Mouse (Mus musculus) left cerebral cortex, postnatal 10 days (tissue): ENCODE measurements around the gene Dph2. TPM values are rescaled to one million over a fixed set of nuclear protein-coding genes. Genes with fewer than 3 reads are reported as not detected.

Experiments used
- DNase-seq, 2 experiments: peaks; one replicate each; pipeline ENCODE4 v3.0.0; 2021 to 2022; ENCODE audit warnings: low spot score in 2 of 2, mixed read lengths in 1 of 2; ENCODE audit errors: extremely low spot score in 1 of 2
- intact Hi-C: fragments of 180-260 bp; cut with DNase I; formaldehyde crosslinking; loops from one replicate; pipeline ENCODE4 v1.15.1; 2025
- total RNA-seq, 2 experiments: library from RNA; stranded (reverse); gene quantifications; 2 replicates each; pipeline ENCODE4 v1.2.3; 2021

The Dph2 gene
- total RNA-seq, 2 experiments from 2014 or later = 8.0 to 10.1 TPM

DNA sequence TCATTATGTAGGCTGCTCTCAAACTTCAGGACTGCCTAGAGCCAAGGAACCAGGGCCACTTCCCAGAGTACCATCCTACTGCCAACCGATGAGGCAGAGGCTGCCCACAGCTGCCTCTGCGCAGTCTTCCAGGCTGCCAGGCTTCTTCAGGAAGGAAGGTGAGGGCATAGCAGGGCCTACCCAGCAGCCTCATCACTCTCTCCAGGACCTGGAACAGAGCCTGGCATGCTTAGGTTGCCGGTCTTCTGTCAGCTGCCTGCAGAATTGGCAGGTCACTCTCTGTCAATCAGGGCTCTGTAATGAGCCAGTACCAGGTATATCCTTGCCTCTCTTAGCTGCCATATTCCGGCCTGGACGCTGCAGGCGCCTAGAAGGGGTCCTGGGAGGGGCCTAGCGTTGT is 41.7 kb downstream of the Dph2 start:
- DNase-seq = no peak
- intact Hi-C loops = no loop called here

DNA sequence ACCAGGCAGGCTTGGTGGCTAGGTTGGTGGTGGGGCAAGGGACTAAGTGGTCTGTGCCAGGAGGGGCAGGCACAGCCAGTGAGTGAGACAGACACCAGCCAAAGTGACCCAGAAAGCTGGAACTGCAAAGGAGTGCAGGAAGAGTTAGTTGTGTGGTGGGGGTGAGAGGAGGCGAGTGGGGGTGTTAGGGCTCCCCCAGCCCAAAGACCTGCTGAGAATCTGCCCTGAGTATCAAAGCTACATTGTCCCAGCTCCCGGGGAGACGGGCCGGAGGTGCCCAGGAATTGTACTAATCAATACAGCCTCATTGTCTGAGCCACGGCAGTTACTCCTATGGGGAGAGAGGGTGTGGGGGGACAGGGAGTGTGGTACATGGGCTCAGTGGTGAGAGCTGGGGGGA is 42.3 kb downstream of the Dph2 start:
- no peak for DNase-seq
- intact Hi-C loops = no loop called here

DNA sequence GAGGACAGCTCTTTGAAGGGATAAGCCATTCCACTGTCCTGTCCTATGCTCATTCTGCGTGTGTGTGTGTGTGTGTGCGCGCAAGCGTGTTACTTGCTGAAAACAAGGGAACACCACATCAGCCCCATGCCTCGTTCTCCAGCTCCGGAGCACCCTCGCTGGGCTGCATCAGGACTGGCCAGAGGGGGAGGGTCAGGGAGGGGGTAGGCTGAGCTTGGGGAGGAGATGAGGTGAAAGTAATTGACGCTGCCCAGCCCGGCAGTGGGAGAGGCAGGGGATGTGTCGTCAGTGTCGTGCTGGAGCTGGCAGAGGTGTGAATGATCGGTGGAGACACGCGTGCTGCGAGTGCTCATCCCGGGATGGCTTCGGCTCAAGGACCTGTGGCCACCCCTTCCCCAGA is 42.8 kb downstream of the Dph2 start:
- DNase-seq = no peak
- intact Hi-C loops = no loop called here

DNA sequence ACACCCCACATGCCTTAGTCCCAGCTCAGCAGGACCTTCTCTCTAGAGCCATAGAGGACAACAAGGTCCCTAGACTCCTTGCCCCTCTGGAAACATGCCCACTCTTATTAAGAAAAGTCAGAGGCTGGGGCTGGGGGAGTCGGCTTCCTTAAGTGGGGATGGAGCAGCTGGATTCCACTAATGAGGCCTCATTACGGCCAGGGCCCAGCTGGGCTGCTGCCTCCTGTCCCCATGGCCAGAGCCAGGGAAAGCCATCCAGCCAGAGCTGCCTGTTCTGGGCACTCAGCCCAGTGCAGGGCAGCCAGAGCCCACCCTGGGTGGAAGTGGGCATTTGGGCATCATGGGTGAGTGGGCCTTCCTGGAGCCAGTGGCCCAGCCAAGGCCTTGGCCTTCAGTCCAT is 44.8 kb downstream of the Dph2 start:
- intact Hi-C loops = no loop called here
- peak; percentile 49 to 53 for DNase-seq

DNA sequence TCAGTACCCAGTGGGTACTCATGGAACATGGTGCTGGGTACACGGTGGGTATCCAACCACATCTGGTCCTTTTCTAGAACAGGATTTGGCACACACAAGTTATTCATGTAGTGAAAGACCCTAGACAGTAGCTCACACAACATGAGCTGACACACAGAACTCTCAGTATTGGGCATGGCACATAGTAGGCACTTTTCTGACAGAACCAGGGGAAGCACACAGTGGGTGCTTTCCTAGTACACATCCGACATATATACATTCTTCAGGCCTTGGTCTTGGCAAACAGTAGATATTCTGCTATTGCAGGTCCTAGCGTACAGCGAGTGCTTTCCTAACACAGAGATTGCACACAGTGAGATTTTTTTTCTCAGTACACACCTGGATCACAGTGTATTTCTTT is 45.6 kb downstream of the Dph2 start:
- no peak for DNase-seq
- intact Hi-C loops = no loop called here

DNA sequence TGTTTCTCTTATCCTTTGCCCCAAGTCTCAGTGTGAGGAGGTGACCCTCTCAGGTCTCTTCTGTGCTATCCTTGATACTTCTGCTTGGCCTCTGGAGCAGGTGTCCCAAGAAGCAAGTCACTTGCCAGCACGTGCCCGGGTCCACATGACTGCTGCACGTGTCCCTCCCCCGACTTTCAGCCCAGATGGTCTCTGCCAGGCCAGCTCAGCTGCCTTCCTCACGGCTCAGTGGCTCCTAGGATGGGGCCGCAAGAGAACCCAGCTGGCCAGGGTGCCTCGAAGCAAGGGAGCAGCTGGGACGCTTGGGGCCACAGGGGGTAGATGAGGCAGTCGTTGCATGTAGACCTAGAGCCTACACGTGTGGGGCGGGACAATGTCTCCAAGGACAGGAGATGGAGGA is 46.5 kb downstream of the Dph2 start:
- DNase-seq = no peak
- intact Hi-C loops = no loop called here

DNA sequence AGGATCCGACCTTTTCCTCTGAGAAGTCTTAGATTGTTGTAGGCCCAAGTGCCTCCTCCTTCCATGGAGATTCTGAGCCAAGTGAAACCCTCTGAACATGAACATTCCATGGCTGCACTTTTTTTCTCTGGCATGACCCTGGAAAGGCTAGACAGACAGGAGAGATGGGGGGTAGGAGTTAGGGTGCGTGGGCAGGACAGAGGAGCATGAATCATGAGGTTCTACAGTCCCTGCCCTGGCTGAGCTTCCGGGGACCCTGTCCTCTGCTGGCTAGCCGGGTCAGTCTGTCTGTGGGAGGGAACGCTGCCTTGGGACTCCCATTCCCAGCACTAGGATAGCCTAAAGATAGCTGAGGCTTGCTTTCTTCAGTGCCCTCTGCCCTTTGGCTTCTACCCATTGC is 47.4 kb downstream of the Dph2 start:
- no peak for DNase-seq
- intact Hi-C loops = no loop called here

DNA sequence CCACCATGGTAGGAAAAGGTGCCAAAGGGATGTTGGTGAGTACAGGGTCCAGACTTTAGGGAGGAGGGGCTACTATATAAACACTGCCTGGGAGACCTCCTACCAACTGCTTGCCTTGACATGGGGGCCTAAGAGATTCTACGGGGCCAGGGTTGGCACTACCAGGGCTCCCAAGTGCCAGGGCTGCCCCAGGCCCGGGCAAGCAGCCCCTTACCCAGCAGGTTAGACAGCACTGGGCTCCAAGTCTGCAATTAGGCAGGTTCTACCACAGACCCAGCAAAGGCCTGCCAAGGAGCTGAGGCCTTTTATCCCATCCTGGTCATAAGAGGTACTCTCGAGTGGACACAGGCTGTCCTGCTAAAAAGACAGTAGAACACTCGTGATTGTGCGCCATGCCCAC is 48.7 kb downstream of the Dph2 start:
- intact Hi-C loops = no loop called here
- DNase-seq = no peak

DNA sequence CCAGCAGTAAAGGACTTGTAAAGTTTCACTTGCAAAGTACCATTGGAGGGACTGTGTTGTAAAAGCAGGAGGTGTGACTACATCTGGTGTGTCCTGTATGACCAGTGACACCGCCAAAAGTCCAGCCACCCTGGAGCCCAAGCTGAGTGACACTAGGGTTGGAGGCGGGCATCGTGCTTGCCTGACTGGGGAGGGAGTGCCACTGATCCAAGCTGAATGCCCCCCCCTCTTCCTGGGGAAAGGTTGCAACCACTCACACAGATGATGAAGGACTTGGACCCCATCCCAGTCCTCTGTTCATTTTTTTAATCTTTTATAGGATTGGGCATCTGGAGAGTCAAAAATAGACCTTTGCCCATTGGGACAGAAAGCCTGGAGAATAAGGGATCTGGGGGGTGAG is 50.3 kb downstream of the Dph2 start:
- no peak for DNase-seq
- intact Hi-C loops = no loop called here

DNA sequence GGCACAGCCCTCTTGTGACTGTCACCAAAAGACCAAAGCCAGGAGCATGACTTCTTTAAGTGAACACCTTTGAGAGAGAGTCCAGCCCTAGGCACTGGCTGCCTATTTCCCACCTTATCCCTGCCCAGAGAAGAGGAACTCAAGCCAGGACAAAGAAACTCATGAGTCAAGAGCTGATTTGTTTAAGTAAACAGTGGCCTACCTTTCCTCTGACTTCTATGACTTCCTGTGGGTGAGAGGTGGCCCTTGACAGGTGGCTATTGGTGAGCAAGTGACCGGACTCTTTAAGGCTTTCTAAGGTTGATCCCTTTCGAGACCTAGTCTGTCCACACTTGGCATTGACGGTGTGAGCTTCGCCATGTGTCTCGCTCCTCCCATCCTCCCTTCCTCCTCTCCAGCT is 51.0 kb downstream of the Dph2 start:
- intact Hi-C loops = no loop called here
- no peak for DNase-seq

DNA sequence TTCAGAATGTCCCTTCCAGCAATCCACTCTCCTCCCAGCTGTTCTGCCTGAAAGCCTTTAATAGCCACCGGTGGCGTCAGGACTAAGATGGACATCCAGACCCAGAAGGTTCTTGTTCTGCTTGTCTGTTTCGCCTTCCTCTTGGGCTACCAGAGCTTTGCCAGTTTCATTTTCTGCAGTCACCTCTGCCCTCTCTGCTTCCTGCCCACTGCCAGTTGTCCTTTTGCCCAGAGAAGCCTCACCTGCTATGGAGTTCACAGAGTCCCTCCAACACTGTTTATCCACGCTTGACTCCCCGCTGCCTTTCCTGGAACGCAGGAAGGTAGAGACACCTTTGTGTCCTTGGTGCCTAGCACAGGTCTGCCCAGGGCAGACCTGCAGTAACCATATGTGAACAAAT is 52.5 kb downstream of the Dph2 start:
- intact Hi-C loops = no loop called here
- DNase-seq = no peak

Other genes with a start within 250 kb of the Dph2 start
- 10 to 100 TPM; 37.6 to 42.2 TPM for gene Dmap1, start 209.8 kb downstream of the Dph2 start, total RNA-seq
- not detected for gene Gm12845, start 167.6 kb downstream of the Dph2 start, total RNA-seq
- not detected for gene Klf17, start 126.4 kb downstream of the Dph2 start, total RNA-seq
- gene Slc6a9, start 57.5 kb downstream of the Dph2 start, total RNA-seq = 10 to 100 TPM; 40.6 to 44.6 TPM
- 1 to 10 TPM; 3.1 to 3.3 TPM for gene Ccdc24, start 19.5 kb downstream of the Dph2 start, total RNA-seq
- gene B4galt2, start 8.5 kb downstream of the Dph2 start, total RNA-seq = 100 to 1,000 TPM; 165 to 170 TPM
- gene Atp6v0b, start 4.7 kb downstream of the Dph2 start, total RNA-seq = 100 to 1,000 TPM; 464 to 465 TPM
- 100 to 1,000 TPM; 115 to 121 TPM for gene Ipo13, start 23.0 kb upstream of the Dph2 start, total RNA-seq
- 1 to 10 TPM; 2.0 to 2.1 TPM for gene Artn, start 37.7 kb upstream of the Dph2 start, total RNA-seq
- 10 to 100 TPM; 36.8 to 40.2 TPM for gene St3gal3, start 242.9 kb upstream of the Dph2 start, total RNA-seq